Mouse (Mus musculus) embryo, embryonic 11.5 days (tissue): ENCODE measurements at regions not wholly inside any gene's neighbourhood (a gene's known extent, or its start where the extent isn't known, plus 50 kb on each side); places are given as distances from the start of the nearest gene placed in this dataset.

ENCODE experiments used
- DNase-seq: peaks from one replicate; pipeline ENCODE4 v3.0.0-alpha.2; 2012; ENCODE audit warnings: low read depth, low spot score

DNA sequence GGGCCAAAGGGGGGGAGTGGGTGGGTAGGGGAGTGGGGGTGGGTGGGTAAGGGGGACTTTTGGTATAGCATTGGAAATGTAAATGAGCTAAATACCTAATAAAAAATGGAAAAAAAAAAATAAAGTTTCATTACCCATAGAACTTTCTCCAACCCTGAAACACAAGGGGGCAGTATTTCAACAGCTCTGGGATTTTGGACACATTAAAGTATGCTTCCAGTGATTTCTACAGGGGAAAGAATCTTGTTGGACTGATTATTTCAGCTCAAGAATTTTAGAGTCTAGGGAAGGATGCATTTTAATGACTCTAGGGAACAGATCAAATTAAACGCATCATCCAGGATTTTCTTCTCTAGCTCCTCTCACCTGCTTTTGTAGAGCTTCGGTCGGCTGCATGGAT is 345.9 kb downstream of the Nrcam start:
- DNase-seq = peak; percentile 31

DNA sequence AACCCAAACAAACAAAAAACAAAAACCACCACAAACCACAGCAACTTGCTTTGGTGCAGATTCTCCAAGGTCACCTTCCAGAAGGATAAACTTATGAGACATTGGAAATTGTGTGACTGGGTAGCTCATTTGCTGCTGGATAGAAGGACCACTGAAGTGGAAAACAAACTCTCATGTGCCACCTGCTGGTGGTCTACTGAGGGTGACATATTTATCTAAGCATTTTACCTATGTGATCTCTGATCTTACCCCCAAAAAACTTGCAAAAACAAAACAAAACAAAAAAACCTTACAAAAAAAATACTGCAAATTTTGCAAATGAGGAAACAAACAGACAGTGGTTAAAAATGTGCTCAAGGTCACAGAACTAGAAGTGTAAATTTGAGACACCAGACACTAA is 346.3 kb downstream of the Nrcam start:
- peak; percentile 1 for DNase-seq
